Mouse (Mus musculus): ENCODE data around the gene Tsc22d4. TPM values are rescaled to one million over a fixed set of nuclear protein-coding genes. Genes with fewer than 3 reads are reported as not detected.
"Not testable (repeated sequence)": the region's sequence is repeated elsewhere in the genome, so short reads cannot be mapped to it uniquely, and the experiment has no call there.

Tsc22d4 gene
- polyA plus RNA-seq (2012; rRNA removed) = 121 and 125 TPM in 2 replicates

GRCm38 (mm10) chr5:137745214-137746171 lies at the start of gene Tsc22d4:
Gene Tsc22d4, plus strand, starts transcription at chr5:137745730.
- 3% methylated on average over 28 of the region's 28 CpGs for WGBS
- DNase-seq (ENCODE audit: low read depth, low spot score) = peak; percentile 75

- no peak for DNase-seq (ENCODE audit: low read depth, low spot score)
- WGBS = 11% methylated on average over 4 of the region's 4 CpGs
These were observed 49.6 kb upstream of the Tsc22d4 start for GRCm38 (mm10) chr5:137695930-137696329.

- 80% methylated on average over 3 of the region's 3 CpGs for WGBS
- no peak for DNase-seq (ENCODE audit: low read depth, low spot score)
These were observed 46.5 kb upstream of the Tsc22d4 start for GRCm38 (mm10) chr5:137699080-137699479.

- no peak for DNase-seq (ENCODE audit: low read depth, low spot score)
- WGBS = 65% methylated on average over 2 of the region's 2 CpGs
These were observed 45.7 kb upstream of the Tsc22d4 start for GRCm38 (mm10) chr5:137699850-137700249.

DNA sequence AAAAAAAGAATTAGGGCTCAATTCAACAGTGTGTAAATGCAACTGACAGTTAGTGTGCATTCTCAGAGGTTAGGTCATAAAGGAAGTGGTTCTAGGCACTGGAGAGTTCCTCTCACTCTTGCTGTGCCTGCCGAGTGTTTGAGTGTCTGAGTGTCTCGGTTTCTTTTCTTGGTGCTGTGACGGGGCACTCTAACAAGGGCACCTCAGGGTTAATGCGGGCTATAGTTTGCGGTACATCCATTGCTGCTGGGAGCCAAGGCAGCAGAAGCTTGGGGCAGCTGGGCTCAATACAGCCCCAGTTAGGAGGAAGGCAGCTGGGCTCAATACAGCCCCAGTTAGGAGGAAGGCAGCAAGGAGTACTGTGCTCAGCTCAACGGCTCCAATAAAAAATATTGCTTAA lies 40.3 kb upstream of the Tsc22d4 start:
- WGBS = 15% methylated on average over 6 of the region's 6 CpGs
- DNase-seq (ENCODE audit: low read depth, low spot score) = no peak

- WGBS = 16% methylated on average over 12 of the region's 12 CpGs
- DNase-seq (ENCODE audit: low read depth, low spot score) = peak; percentile 99
These were observed 38.5 kb upstream of the Tsc22d4 start for GRCm38 (mm10) chr5:137706913-137707633.

DNA sequence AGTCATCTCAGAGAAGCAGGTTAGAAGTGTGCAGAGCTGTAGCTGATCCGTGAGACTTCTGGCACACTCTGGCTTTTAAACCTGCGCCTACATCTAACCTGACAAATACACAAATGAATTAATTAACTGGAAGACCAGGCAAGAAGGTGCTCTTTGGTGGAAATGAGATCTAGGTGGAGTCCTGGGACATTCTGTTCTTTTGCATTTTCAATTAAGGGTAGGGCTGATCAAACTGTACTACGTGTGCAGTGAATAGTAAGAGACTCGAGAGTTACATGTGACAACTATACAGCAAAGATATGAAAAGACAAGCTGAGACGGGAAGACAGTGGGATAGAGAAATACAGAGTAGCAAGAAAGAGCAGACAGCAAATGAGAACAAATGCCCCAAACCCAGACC lies 32.1 kb upstream of the Tsc22d4 start:
- 80% methylated on average over 5 of the region's 5 CpGs for WGBS
- no peak for DNase-seq (ENCODE audit: low read depth, low spot score)

DNA sequence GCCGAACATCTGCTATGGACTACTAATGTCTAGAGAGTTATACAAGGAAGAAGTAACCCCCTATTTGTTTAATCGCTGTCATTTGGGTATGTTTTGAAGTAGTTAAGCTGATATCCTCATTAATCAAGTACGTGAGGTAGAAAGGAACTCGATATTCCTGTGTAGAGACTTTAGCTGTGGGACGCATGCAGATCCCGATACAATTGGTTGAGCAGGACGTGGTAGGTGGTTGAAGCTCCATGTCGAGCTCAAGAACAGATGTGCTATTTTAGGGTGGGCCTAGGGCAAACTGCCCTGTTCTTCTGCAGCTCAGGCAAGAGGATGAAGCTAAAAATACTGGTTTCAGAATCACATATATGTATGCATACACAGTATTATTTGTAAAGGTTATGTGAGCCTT lies 29.8 kb upstream of the Tsc22d4 start:
- 81% methylated on average over 8 of the region's 8 CpGs for WGBS

GRCm38 (mm10) chr5:137718020-137718790 lies 27.3 kb upstream of the Tsc22d4 start:
- DNase-seq (ENCODE audit: low read depth, low spot score) = no peak
- 47% methylated on average over 8 of the region's 8 CpGs for WGBS

More for the DNA sequence above, 29.8 kb upstream of the Tsc22d4 start:
- DNase-seq (ENCODE audit: low read depth, low spot score) = no peak

GRCm38 (mm10) chr5:137719088-137719487 lies 26.4 kb upstream of the Tsc22d4 start:
- no peak for DNase-seq (ENCODE audit: low read depth, low spot score)

DNA sequence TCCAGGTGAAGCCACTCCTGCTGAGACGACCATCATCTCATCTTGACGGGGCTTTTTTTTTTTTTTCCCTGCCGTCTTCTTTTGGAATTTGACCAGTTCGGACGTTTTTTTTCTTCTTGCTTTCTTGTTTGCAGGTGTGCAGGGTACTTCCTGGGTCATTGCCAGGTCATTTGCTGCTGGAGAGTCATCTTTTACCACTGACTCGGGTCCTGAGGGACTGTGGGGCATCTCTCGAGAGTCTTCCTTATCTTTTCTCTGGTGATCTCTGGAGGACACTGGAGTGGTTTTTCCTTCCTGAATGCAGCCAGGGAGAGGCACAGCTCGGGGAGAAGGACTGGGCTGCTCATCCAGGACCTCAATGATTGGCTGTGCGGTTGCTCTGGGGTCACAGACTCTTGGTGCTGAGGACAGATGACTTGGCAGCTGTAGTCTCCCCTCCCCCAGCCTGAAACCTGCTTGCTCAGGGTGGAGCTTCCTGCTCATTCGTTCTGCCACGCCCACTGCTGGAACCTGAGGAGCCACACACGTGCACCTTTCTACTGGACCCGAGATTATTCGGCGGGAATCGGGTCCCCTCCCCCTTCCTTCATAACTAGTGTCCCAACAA lies 24.9 kb upstream of the Tsc22d4 start:
- DNase-seq (ENCODE audit: low read depth, low spot score) = not testable (repeated sequence)
- WGBS = 8% methylated on average over 11 of the region's 16 CpGs

More at GRCm38 (mm10) chr5:137719088-137719487, 26.4 kb upstream of the Tsc22d4 start:
- 82% methylated on average over 6 of the region's 6 CpGs for WGBS

DNA sequence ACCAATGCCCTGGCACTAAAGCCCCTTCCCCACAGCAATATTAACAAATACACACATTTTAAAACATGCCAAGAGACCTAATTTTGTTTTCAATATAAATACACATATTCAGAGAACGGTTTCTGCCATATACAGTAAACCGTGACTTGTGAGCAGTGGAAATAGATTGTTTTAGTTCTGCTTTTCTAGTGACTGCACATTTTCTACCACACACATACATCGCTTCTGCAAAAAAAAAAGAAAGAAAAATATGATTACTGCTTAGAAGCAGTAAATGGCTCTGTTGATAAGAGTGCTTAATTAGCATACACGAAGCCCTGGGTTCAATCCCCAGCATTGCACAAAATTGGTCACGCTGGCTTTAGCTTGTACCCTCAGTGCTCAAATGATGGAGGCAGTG lies 21.7 kb upstream of the Tsc22d4 start:
- WGBS = 82% methylated on average over 5 of the region's 5 CpGs
- DNase-seq (ENCODE audit: low read depth, low spot score) = no peak

DNA sequence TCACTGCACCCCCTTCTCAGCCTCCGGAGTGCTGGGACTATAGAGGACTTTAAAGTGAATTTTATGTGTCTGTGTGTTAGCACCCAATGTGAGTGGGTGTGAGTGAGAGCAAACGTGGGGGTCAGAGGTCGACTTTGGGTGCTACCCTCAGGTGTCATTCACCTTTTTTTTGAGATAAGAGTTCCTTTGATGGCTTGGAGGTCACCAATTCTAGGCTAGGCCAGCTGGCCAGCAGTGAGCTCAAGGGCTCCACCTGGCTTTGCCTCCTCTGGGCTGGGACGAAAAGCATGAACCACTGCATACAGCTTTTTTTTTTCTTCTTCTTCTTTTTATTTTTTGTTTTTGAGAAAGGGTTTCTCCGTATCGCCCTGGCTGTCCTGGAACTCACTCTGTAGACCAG lies 18.8 kb upstream of the Tsc22d4 start:
- 55% methylated on average over 6 of the region's 6 CpGs for WGBS
- DNase-seq (ENCODE audit: low read depth, low spot score) = no peak

- DNase-seq (ENCODE audit: low read depth, low spot score) = no peak
- 92% methylated on average over 12 of the region's 12 CpGs for WGBS
These were observed 11.8 kb upstream of the Tsc22d4 start for GRCm38 (mm10) chr5:137733638-137734288.

DNA sequence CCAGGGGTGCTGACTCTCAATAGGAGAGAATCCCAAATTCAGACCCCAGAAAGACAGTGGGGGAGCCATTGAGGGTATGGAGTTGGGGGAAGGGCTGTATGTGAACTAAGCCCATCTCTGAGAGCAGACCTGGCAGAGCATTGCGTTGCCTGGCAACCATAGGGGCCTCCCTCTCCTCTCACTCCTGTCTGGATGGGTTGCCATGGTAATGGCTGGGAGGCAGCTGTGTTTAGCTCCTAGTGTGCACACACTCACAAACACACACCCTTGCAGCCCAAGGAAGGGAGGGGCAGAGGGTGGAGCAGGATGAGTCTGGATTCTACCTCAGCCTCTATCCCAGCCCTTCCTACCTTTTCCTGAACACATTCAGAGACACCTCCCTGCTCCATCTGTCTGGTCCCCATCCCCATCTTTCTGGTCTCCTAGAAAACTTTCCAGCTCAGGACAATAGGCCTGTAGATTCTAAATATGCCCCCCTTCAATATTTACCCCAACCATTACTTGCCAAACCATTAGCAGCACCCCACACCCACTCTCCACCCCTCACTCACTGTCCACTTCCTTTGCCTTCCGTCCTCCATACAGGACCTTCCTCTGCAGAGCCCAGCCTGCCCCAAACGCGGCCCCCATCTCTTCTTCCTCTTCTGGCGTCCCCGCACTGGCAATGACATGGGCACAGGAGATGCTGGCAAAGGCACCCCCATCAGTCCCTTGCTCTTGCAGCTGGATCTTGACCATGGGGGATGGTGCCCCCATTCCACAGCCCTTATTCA lies 11.1 kb upstream of the Tsc22d4 start:
- WGBS = 73% methylated on average over 6 of the region's 6 CpGs
- DNase-seq (ENCODE audit: low read depth, low spot score) = no peak

GRCm38 (mm10) chr5:137737400-137737940 lies 8.1 kb upstream of the Tsc22d4 start:
- no peak for DNase-seq (ENCODE audit: low read depth, low spot score)

DNA sequence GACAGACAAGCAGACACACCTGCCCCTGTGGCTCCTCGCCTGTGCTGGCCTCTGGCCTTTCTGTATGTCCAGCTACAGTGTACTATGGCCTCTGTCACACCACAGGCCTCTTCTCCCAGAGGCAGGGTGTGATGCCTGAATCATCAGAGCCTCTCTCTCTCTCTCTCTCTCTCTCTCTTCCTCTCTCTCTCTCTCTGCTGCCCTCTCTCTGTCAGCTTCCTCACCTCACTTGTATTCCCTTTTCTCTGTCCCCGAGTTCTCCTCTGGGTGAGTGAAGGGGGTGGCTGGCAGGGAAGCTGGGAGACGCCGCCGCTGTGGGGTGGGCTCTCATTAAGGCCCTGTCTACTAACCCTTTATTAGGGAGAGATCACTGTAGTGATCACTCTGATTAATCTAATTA lies 7.0 kb upstream of the Tsc22d4 start:
- no peak for DNase-seq (ENCODE audit: low read depth, low spot score)

More at GRCm38 (mm10) chr5:137737400-137737940, 8.1 kb upstream of the Tsc22d4 start:
- WGBS = 62% methylated on average over 6 of the region's 6 CpGs

DNA sequence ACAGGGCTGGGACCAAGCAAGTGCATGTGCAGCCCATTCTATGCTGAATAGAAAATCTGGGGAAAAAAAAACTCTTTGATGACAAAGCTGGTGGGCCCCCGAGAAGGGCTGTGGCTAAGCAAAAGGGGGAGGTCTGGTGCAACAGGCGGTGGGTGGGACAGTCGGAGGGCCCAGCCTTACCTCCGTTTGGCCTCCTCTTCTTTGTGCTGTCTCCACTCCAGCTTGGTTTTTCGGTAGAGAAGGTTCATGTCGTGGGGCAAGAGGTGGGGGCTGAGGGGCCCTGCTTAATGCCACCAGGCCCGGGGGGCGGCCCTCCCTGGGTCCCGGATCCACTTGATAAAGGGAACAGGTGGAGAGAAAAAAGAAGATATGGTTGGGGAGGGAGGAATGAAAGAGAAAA lies 6.1 kb upstream of the Tsc22d4 start:
- WGBS = 85% methylated on average over 9 of the region's 9 CpGs
- DNase-seq (ENCODE audit: low read depth, low spot score) = no peak

More for the DNA sequence above, 7.0 kb upstream of the Tsc22d4 start:
- 58% methylated on average over 5 of the region's 5 CpGs for WGBS

Measured in large intestine, adult 2 months (tissue).